Mouse (Mus musculus) stomach, embryonic 14.5 days (tissue): ENCODE results near the gene C130050O18Rik. TPM values are rescaled to one million over a fixed set of nuclear protein-coding genes. Genes with fewer than 3 reads are reported as not detected.

Experiments used
- ATAC-seq: fragments of 200-750 bp; cut with Nextera tagmentation; 2 replicates; pipeline ENCODE4 v1.8.0; 2017; ENCODE audit warnings: low read depth, moderate TSS enrichment; ENCODE audit not compliant: insufficient number of reproducible peaks, insufficient read depth, low FRiP score
- H3K27ac ChIP-seq: fragments of 300-500 bp; sonication (generic); 2 replicates; pipeline ENCODE4 v1.5.1; 2014; ENCODE audit warnings: mild to moderate bottlenecking, low read length, moderate library complexity, mixed read lengths
- H3K27me3 ChIP-seq: fragments of 300-500 bp; sonication (generic); 2 replicates; pipeline ENCODE4 v1.6.1; 2014; ENCODE audit warnings: low read length, control low read depth, mixed read lengths; ENCODE audit not compliant: control insufficient read depth, insufficient read depth
- H3K36me3 ChIP-seq: fragments of 300-500 bp; sonication (generic); 2 replicates; pipeline ENCODE4 v1.6.1; 2014; ENCODE audit warnings: mild to moderate bottlenecking, control low read depth, low read length, moderate library complexity, mixed read lengths; ENCODE audit not compliant: control insufficient read depth, insufficient read depth
- H3K4me1 ChIP-seq: fragments of 300-500 bp; sonication (generic); 2 replicates; pipeline ENCODE4 v1.6.1; 2014; ENCODE audit warnings: low read length, control low read depth, mixed read lengths; ENCODE audit not compliant: control insufficient read depth, insufficient read depth
- H3K4me2 ChIP-seq: fragments of 300-500 bp; sonication (generic); replicated peaks from 2 replicates; pipeline ENCODE4 v1.6.1; 2014; ENCODE audit warnings: low read depth, low read length, control low read depth
- H3K4me3 ChIP-seq: fragments of 300-500 bp; sonication (generic); 2 replicates; pipeline ENCODE4 v1.5.1; 2014; ENCODE audit warnings: low read depth, low read length, control low read depth
- H3K9ac ChIP-seq: fragments of 300-500 bp; sonication (generic); replicated peaks from 2 replicates; pipeline ENCODE4 v1.6.1; 2014; ENCODE audit warnings: low read depth, mild to moderate bottlenecking, control low read depth, low read length, moderate library complexity, mixed read lengths
- H3K9me3 ChIP-seq: fragments of 300-500 bp; sonication (generic); 2 replicates; pipeline ENCODE4 v1.6.1; 2016; ENCODE audit warnings: low read depth, low read length, control low read depth; ENCODE audit not compliant: control insufficient read depth
- WGBS: fragments of 180-500 bp; shearing (Covaris S2); extraction: QIAGEN DNeasy Blood & Tissue Kit; methylation state at CpG from one replicate; pipeline ENCODE4 v1.1.7; 2014; 5-methylcytosine and 5-hydroxymethylcytosine counted together
- polyA plus RNA-seq: library from polyadenylated mRNA; unstranded; fragments of >200 nt; fragmentation: Nextera tagmentation; extraction: Ambion mirVana; gene quantifications from 2 replicates; pipeline ENCODE4 v1.2.1, GENCODE M21; 2014

Gene C130050O18Rik
- polyA plus RNA-seq, 1 experiment from 2014 or later, result 0.48 TPM

DNA sequence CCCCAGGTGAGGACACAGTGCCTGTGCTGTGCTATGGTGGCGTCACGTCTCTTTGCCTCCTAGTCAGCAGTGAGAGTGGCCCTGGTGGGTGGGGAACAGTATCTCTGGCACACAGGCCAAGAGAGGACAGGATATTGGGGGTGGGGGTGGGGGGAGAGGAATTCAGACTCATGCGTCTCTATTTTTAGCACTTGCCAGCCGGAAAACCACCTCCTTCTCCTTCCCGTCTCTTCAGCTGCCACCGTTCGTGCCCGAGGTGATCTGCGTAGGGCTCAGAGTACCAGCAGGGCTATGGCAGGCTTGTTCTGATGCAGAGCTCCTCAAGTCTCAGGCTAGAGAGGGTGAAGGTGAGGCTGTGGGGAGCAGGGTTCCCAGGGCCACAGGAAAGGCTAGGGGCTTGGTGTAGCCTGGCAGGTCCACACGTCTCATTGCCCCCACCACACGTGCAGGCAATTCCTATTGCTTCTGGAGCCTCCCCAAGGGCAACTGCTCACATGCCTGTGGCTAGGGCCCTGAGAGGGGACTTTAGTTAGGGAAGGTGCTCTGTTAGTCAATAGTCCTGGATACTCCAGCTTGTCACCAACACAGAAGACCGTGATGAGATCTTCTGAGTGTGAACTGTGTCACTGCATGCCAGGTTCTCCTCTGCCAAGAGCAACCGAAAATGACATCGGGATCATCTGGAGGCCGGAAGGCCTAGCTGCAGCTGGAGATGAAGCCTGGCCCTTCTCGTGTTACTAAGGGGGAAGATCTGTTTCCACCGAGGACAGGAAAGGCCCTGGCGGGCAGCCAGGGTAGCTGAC, 27.4 kb upstream of the C130050O18Rik start, which contains the start of gene Gpr146:
TSS of gene Gpr146 (plus strand) at position 230 of the 803 bp plus-strand sequence.
- WGBS, result 59% methylated on average over 18 of the region's 18 CpGs
- H3K27ac ChIP-seq, result peak within 1 kb of the TSS; percentile 68
- no peaks in the 10 kb centered on the region for H3K27me3 ChIP-seq
- H3K36me3 ChIP-seq, result no peaks in the 10 kb centered on the region
- no peak within 1 kb of the TSS for H3K4me2 ChIP-seq
- no peaks in the 10 kb centered on the region for H3K9me3 ChIP-seq
- peaks cover 36% of the 10 kb centered on the region for H3K4me1 ChIP-seq
- ATAC-seq, result no peak
- no peak within 1 kb of the TSS for H3K9ac ChIP-seq
- H3K4me3 ChIP-seq, result no peak within 1 kb of the TSS

DNA sequence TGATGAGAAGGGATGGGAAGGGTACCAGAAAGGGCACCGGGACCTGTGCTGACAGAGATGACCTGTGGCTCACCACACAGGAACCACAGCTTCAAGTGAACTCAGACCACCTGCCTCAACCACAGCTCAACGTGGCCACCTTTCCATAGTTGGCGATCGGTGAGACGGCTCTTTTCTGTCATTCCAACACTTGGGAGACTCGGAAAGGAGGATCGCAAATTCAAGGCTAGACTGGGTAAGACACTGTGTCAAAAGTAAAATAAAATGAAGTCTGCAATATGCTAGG, 26.9 kb upstream of the C130050O18Rik start:
- no peak overlapping the region for H3K4me2 ChIP-seq
- peak overlapping the region; percentile 68; the same call in 1 of the 2 replicates for H3K27ac ChIP-seq
- H3K27me3 ChIP-seq, result no peaks in the 10 kb centered on the region
- 77% methylated on average over 7 of the region's 7 CpGs for WGBS
- H3K4me3 ChIP-seq, result no peak overlapping the region
- H3K9ac ChIP-seq, result no peak overlapping the region
- no peaks in the 10 kb centered on the region for H3K36me3 ChIP-seq
- ATAC-seq, result no peak
- H3K9me3 ChIP-seq, result no peaks in the 10 kb centered on the region
- peaks cover 39% of the 10 kb centered on the region for H3K4me1 ChIP-seq

DNA sequence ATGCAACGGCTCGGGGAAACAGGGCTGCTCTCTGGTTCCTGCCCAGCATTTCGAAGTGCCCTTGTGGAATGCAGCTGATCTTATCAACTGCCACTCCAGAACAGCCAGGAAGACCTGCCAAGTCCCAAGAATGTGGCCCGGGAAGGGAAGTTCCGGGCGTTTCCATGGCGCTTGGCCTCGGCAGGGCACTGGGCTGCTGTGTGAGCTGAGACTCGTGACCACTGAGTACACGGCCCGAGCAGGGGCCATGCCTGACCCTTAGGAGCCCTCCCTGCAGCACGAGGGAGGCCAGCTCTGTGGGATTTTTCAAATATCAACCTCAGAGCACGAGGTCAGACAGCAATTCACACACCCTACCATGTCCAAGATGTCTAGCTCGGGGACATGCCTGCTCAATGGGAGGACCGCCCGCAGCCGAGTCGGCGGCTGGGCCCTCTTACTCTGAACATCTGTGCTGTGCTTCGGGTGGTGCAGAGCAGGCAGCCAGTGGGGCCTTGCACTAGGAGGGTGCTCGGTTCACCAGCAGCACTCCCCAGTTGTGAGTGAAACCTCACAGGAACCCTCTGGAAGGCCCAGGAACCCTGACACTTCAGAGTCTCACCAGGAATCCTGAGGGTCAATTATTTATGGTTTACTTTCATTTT, 26.0 kb upstream of the C130050O18Rik start:
- no peak overlapping the region for H3K4me3 ChIP-seq
- peak; percentile 30; the same call in 1 of the 2 replicates for ATAC-seq
- no peaks in the 10 kb centered on the region for H3K9me3 ChIP-seq
- no peak overlapping the region for H3K4me2 ChIP-seq
- peak overlapping the region; percentile 68 for H3K27ac ChIP-seq
- peaks cover 39% of the 10 kb centered on the region for H3K4me1 ChIP-seq
- H3K27me3 ChIP-seq, result no peaks in the 10 kb centered on the region
- H3K9ac ChIP-seq, result no peak overlapping the region
- WGBS, result 34% methylated on average over 21 of the region's 21 CpGs
- no peaks in the 10 kb centered on the region for H3K36me3 ChIP-seq

DNA sequence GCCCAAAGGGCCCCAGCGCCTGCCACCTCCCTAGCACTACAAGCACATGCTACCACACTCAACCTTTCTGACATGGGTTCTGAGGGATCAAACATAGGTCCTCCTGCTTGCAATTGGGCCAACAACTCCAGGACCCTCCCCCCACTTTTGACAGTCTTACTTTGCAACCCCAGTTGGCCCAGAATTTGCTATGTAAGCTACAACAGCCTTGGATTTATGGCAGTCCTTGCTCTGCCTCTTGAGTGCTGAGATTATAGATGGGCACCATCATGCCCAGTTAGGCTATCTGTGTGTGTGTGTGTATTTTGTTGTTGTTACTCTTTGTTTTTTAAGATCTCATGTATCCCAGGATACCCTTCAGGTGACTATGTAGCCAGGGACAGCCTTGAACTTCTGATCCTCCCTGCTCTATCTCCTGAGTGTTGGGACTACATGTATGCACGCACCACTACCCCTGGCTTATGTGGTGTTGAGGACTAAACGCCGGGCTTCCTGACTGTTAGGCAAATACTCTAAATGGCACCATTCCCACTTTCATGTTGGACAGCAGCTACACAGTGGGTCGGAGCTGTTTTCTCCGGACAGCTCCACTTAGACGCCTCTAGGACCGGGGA, 25.2 kb upstream of the C130050O18Rik start:
- Histone ChIP-seq H3K27ac (peak overlapping the region; percentile 34; the same call in 1 of the 2 replicates), H3K4me1 (peaks cover 44% of the 10 kb centered on the region), H3K4me2 (peak overlapping the region; percentile 84), H3K4me3 (peak overlapping the region; percentile 62), H3K36me3 (no peaks in the 10 kb centered on the region), H3K9ac (no peak overlapping the region), H3K9me3 (no peaks in the 10 kb centered on the region), H3K27me3 (no peaks in the 10 kb centered on the region)
- 17% methylated on average over 8 of the region's 8 CpGs for WGBS
- no peak for ATAC-seq

DNA sequence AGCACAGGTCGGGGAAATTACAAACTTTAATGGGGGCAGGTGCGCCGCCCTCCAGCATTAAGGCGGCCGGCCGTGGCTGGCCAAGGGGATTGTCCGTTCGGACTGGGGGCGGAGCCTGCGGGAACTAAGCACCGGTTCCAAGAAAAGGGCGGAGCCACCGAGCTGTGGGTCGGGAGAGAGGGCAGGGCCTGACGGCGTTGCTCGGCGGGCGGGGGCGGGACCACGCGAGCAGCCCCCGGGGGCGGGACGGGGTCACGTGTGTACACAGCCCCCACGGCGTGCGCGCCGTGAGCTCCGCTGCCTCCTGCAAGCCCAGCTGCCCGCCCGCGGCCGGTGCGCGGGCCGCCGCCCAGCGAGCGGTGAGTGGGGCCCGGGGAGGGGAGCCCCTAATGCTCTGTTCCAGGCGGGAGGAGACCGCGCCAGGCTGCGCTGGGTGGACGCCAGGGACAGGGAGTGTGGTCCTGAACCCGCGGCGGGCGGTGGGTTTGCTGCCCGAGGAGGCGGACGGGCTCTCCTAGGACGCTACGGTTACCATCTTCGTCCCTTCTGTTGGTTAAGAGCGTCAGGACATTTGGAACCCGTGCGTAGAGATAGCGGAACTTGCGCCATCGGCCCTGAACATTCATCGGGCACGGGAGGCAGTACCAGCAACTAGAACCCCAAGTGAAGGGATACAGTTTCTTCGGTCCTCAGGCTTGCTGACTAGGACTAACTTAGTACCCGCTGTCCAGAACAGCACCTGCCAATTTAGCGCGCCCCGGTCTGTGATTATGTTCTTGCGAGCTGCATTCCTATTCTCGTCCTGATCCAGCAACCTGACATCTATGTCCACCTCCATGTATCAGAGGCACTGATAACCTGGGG, 24.5 kb upstream of the C130050O18Rik start:
- peak; percentile 82 for ATAC-seq
- Histone ChIP-seq H3K4me3 (peak overlapping the region; percentile 62), H3K4me1 (peaks cover 44% of the 10 kb centered on the region), H3K9ac (peak overlapping the region; percentile 30), H3K9me3 (no peaks in the 10 kb centered on the region), H3K27me3 (no peaks in the 10 kb centered on the region), H3K27ac (peak overlapping the region; percentile 58; the same call in 1 of the 2 replicates), H3K4me2 (peak overlapping the region; percentile 84), H3K36me3 (no peaks in the 10 kb centered on the region)
- WGBS, result 2% methylated on average over 68 of the region's 73 CpGs

DNA sequence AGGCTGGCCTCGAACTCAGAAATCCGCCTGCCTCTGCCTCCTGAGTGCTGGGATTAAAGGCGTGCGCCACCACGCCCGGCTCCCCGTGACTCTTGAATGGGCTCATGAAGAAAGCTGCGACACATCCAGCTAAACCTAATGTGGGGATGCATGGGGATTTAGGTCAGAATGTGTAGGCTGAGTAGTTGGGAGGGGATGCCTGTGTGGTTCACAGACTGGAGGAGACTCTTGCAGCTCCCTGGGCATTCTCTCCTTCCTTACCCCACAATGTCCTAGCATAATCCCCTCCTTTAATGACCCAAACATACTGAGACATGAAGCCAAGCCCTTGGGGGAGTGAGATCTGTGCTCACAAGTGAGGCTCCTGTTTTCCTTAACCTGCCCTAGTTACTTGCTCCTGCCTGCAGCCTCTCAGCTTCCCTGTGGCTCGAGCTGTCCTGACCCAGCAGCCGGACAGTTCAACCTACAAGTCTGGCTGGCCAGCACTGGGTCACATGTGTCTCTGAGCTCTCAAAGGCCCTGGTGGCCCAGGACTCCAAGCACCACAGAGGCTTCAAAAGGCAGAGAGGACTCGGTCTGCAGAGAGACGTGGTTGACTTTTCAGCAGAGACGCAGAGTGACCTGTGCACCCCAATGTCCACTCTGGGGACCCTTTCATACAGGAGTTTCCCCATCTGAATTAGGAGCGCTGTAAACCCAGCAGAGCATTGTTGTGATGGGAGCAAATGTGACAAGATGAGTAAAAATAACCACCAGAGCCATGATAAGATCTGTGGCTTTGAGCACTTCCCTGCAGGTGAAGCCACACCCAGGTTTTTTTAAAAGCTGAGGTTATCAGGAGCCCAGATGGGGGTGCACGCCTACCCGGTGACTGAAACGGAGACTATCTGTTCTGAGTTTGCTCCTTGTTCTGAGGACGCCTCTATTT, 23.2 kb upstream of the C130050O18Rik start:
- no peak overlapping the region for H3K27ac ChIP-seq
- no peaks in the 10 kb centered on the region for H3K9me3 ChIP-seq
- H3K4me2 ChIP-seq, result 0 out of 2 replicates have a peak overlapping the region, but pooled peaks have one; percentile 5
- H3K4me3 ChIP-seq, result no peak overlapping the region
- 77% methylated on average over 18 of the region's 18 CpGs for WGBS
- H3K27me3 ChIP-seq, result no peaks in the 10 kb centered on the region
- H3K9ac ChIP-seq, result no peak overlapping the region
- ATAC-seq, result no peak
- H3K4me1 ChIP-seq, result peaks cover 44% of the 10 kb centered on the region
- H3K36me3 ChIP-seq, result no peaks in the 10 kb centered on the region

DNA sequence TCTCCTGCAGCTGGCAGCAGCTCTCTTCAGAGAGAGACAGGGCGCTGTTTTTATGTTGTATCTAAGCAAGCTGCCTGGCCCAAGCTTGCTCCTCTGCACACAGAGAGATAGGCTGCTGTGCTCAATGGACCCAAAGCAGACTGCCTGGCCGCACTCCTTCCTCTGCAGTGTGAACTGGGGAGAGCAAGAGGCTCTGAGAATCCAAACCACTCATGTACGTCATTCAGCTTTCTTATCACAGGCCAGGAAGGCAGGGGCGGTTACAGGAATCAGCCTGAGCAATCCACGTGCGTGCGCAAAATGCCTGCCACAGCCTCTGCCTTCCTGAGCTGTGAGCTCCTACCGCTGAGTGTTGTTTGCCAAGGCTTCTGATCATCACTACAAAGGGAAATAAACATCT, 22.3 kb upstream of the C130050O18Rik start:
- WGBS, result 60% methylated on average over 8 of the region's 8 CpGs
- H3K4me2 ChIP-seq, result 0 out of 2 replicates have a peak overlapping the region, but pooled peaks have one; percentile 3

More for the DNA sequence above, 22.3 kb upstream of the C130050O18Rik start:
- H3K4me3 ChIP-seq, result no peak overlapping the region
- H3K9me3 ChIP-seq, result no peaks in the 10 kb centered on the region
- H3K27ac ChIP-seq, result peak overlapping the region; percentile 58
- H3K9ac ChIP-seq, result no peak overlapping the region
- H3K36me3 ChIP-seq, result no peaks in the 10 kb centered on the region
- H3K27me3 ChIP-seq, result no peaks in the 10 kb centered on the region
- peaks cover 36% of the 10 kb centered on the region for H3K4me1 ChIP-seq
- 0 out of 2 replicates have a peak, but pooled peaks have one; percentile 16 for ATAC-seq
